Mouse (Mus musculus) gastrocnemius, postnatal 36 days (tissue): ENCODE measurements around the gene Gm11562. TPM values are rescaled to one million over a fixed set of nuclear protein-coding genes. Genes with fewer than 3 reads are reported as not detected.

Experiments
- DNase-seq, 2 experiments: peaks; one replicate each; pipeline ENCODE4 v3.0.0; 2022
- intact Hi-C: fragments of 180-260 bp; cut with DNase I; formaldehyde crosslinking; loops from one replicate; pipeline ENCODE4 v1.15.1; 2025
- total RNA-seq, 2 experiments: library from RNA; stranded (reverse); gene quantifications; 2 replicates each; pipeline ENCODE4 v1.2.3; 2021

Gene Gm11562
- total RNA-seq, 2 experiments from 2014 or later, result not detected

DNA sequence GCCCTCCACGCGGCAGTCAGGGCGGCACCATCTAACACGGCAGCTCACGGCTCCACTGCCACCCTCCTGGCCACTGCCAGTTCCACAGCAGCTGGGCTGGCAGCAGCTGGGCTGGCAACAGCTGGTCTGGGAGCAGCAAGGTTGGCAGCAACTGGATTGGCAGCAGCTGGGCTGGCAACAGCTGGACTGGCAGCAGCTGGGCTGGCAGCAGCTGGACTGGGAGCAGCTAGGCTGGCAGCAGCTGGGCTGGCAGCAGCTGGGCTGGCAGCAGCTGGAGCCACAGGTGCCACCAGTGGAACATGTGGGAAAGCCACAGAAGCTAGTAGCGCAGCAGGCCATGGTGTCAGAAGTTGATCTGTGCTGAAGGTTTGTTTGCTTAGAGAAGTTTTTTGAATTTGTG is 29.3 kb downstream of the Gm11562 start, which contains the start of gene Krtap1-3:
TSS of gene Krtap1-3 (minus strand) at position 359 of the 400 bp plus-strand sequence.
- DNase-seq, result no peak
- intact Hi-C loops, result no loop called here

DNA sequence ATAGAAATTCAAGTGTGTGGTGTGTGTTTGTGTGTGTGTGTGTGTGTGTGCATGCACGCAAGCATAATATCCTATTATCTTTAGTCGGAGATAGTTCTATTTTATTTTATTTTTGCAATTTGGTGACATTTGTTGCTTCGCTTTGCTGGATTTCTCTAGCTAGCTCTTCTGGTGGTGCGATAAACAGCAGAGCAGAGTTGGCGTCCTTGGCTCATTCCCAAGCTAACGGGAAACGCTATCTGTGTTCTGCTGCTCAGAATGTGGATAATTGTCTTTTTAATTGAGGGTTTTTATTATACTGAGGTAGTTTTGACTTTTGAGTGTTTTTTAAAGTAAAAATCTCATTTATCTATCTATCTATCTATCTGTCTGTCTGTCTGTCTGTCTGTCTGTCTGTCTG is 35.1 kb downstream of the Gm11562 start:
- intact Hi-C loops, result no loop called here
- DNase-seq, result no peak

GRCm38 (mm10) chr11:99583245-99583704 is 37.0 kb downstream of the Gm11562 start, which contains the start of gene Krtap1-4:
Gene Krtap1-4, minus strand, starts transcription at chr11:99583654.
- intact Hi-C loops, result no loop called here
- DNase-seq, result no peak

- intact Hi-C loops, result no loop called here
- no peak for DNase-seq
These were observed 38.7 kb downstream of the Gm11562 start for GRCm38 (mm10) chr11:99581564-99581963.

GRCm38 (mm10) chr11:99581051-99581450 is 39.2 kb downstream of the Gm11562 start:
- intact Hi-C loops, result no loop called here

DNA sequence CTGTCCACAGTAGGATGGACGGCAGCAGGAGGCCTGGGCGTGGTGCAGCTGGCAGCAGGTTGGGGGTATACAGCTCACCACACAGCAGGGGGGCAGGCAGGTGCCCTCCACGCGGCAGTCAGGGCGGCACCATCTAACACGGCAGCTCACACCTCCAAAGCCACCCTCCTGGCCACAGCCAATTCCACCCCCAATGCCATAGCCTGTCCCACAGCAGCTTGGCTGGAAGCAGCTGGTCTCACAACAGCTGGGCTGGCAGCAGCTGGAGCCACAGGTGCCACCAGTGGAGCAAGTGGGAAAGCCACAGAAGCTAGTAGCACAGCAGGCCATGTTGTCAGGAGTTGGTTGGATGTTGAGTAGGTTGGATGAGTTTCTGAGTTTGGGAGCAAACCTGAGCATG is 39.6 kb downstream of the Gm11562 start, which contains the start of gene Krtap1-5:
TSS of gene Krtap1-5 (minus strand) at position 381 of the 400 bp plus-strand sequence.
- no peak for DNase-seq
- intact Hi-C loops, result no loop called here

More at GRCm38 (mm10) chr11:99581051-99581450, 39.2 kb downstream of the Gm11562 start:
- no peak for DNase-seq

GRCm38 (mm10) chr11:99574106-99574505 is 46.1 kb downstream of the Gm11562 start:
- DNase-seq, result peak in 1 of 2 experiments; percentile 24
- intact Hi-C loops, result loop anchor here (5.0 to 10.0 kb wide), 2 partner anchors 107 to 189 kb away; partner anchors contain the start of gene Krt10

DNA sequence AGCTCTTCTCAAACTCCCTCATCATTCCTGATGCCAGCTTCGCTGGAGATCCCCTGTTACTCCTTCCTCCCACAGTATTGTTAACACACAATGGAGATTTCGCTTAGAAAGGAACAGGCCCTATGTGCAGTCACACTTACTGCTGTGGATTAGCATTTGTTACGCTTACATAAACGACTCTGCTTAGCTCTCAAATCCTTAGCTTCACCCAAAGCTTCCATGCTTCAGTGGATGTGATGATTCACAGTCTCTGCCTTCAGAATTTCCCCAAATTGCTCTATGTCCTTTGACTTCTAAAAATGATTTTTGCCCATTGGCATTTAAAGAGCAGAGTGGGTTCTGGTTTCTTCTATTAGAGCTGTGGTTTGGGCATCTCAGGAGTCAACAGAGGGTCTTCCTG is 47.1 kb downstream of the Gm11562 start:
- intact Hi-C loops, result loop anchor here (5.0 to 10.0 kb wide), 2 partner anchors 106 to 188 kb away; partner anchors contain the start of gene Krt10
- no peak for DNase-seq

Other genes starting within 250 kb of the Gm11562 start
- not detected for gene Krt28, start 245.5 kb downstream of the Gm11562 start, total RNA-seq
- 1 to 10 TPM; 3.3 to 3.5 TPM for gene Krt10, start 231.1 kb downstream of the Gm11562 start, total RNA-seq
- gene Krt12, start 198.2 kb downstream of the Gm11562 start, total RNA-seq, result not detected
- under 1 TPM in 1 of 2 experiments, not detected in 1; 0.17 TPM for gene Krt20, start 182.3 kb downstream of the Gm11562 start, total RNA-seq
- not detected for gene Krt23, start 127.3 kb downstream of the Gm11562 start, total RNA-seq
- gene Krt39, start 99.1 kb downstream of the Gm11562 start, total RNA-seq, result not detected
- not detected for gene Krt40, start 77.3 kb downstream of the Gm11562 start, total RNA-seq
- gene Krtap3-3, start 69.6 kb downstream of the Gm11562 start, total RNA-seq, result not detected
- not detected for gene Krtap3-2, start 63.6 kb downstream of the Gm11562 start, total RNA-seq
- gene Gm11939, start 61.0 kb downstream of the Gm11562 start, total RNA-seq, result not detected
- gene Krtap3-1, start 53.8 kb downstream of the Gm11562 start, total RNA-seq, result not detected
- not detected for gene Krtap1-5, start 39.4 kb downstream of the Gm11562 start, total RNA-seq
- gene Krtap1-4, start 36.8 kb downstream of the Gm11562 start, total RNA-seq, result not detected
- gene Krtap1-3, start 29.1 kb downstream of the Gm11562 start, total RNA-seq, result not detected
- gene Krtap9-3, start 22.3 kb downstream of the Gm11562 start, total RNA-seq, result not detected
- gene Gm11938, start 17.1 kb downstream of the Gm11562 start, total RNA-seq, result not detected
- gene Gm11937, start 10.2 kb downstream of the Gm11562 start, total RNA-seq, result not detected
- not detected for gene Krtap2-4, start 5.6 kb downstream of the Gm11562 start, total RNA-seq
- gene Krtap4-1, start 7.8 kb upstream of the Gm11562 start, total RNA-seq, result not detected
- not detected for gene Krtap4-2, start 14.6 kb upstream of the Gm11562 start, total RNA-seq
- gene Krtap4-7, start 23.7 kb upstream of the Gm11562 start, total RNA-seq, result not detected
- gene Gm11555, start 29.8 kb upstream of the Gm11562 start, total RNA-seq, result not detected
- gene Gm11563, start 38.5 kb upstream of the Gm11562 start, total RNA-seq, result not detected
- gene Krtap4-6, start 45.5 kb upstream of the Gm11562 start, total RNA-seq, result not detected
- gene Gm14190, start 70.3 kb upstream of the Gm11562 start, total RNA-seq, result not detected
- gene Gm14180, start 113.9 kb upstream of the Gm11562 start, total RNA-seq, result not detected
- not detected for gene Gm11595, start 152.5 kb upstream of the Gm11562 start, total RNA-seq
- not detected for gene Krtap4-8, start 160.3 kb upstream of the Gm11562 start, total RNA-seq
- not detected for gene Krtap4-9, start 164.8 kb upstream of the Gm11562 start, total RNA-seq
- not detected for gene Gm11596, start 173.0 kb upstream of the Gm11562 start, total RNA-seq
- gene Gm11569, start 178.5 kb upstream of the Gm11562 start, total RNA-seq, result not detected
- not detected for gene Gm11554, start 184.0 kb upstream of the Gm11562 start, total RNA-seq
- not detected for gene Krtap4-13, start 189.5 kb upstream of the Gm11562 start, total RNA-seq
- gene Gm11564, start 195.2 kb upstream of the Gm11562 start, total RNA-seq, result not detected
- not detected for gene 2300003K06Rik, start 217.6 kb upstream of the Gm11562 start, total RNA-seq
- gene Krtap4-16, start 231.2 kb upstream of the Gm11562 start, total RNA-seq, result not detected
- gene Gm11568, start 237.5 kb upstream of the Gm11562 start, total RNA-seq, result not detected
- gene Gm11559, start 244.0 kb upstream of the Gm11562 start, total RNA-seq, result not detected